Mouse (Mus musculus) Muller cell, postnatal 12 days (primary cell): ENCODE data around the gene Pbx3.

Experiments used
- DNase-seq: peaks from one replicate; pipeline ENCODE4 v3.0.0-alpha.2; 2015; ENCODE audit errors: inconsistent ontology term

Pbx3 gene

GRCm38 (mm10) chr2:34372305-34373301 is at the start of gene Pbx3:
Gene Pbx3 (minus strand): TSS chr2:34373142.
- peak; percentile 98 for DNase-seq

GRCm38 (mm10) chr2:34420256-34420655 is 47.3 kb upstream of the Pbx3 start:
- no peak for DNase-seq

- DNase-seq = peak; percentile 62
Measured at GRCm38 (mm10) chr2:34409741-34410340, 36.9 kb upstream of the Pbx3 start.

- no peak for DNase-seq
Measured at GRCm38 (mm10) chr2:34408341-34408740, 35.4 kb upstream of the Pbx3 start.

- DNase-seq = peak; percentile 11
Measured at GRCm38 (mm10) chr2:34407596-34407995, 34.7 kb upstream of the Pbx3 start.

GRCm38 (mm10) chr2:34406601-34407464 is 33.9 kb upstream of the Pbx3 start, which contains the start of gene Mapkap1:
Gene Mapkap1 (plus strand): TSS chr2:34406771.
- peak; percentile 97 for DNase-seq

- DNase-seq = no peak
Measured at GRCm38 (mm10) chr2:34399535-34399934, 26.6 kb upstream of the Pbx3 start.

GRCm38 (mm10) chr2:34378930-34379329 is 6.0 kb upstream of the Pbx3 start:
- DNase-seq = no peak

GRCm38 (mm10) chr2:34374349-34374748 is 1.4 kb upstream of the Pbx3 start:
- no peak for DNase-seq

- DNase-seq = no peak
Measured at GRCm38 (mm10) chr2:34373886-34374285, 944 bp upstream of the Pbx3 start.

GRCm38 (mm10) chr2:34371441-34372304 is 1.3 kb downstream of the Pbx3 start:
- DNase-seq = peak; percentile 68

- DNase-seq = peak; percentile 59
Measured at GRCm38 (mm10) chr2:34370725-34371440, 2.1 kb downstream of the Pbx3 start.

- no peak for DNase-seq
Measured at GRCm38 (mm10) chr2:34370349-34370724, 2.6 kb downstream of the Pbx3 start.

GRCm38 (mm10) chr2:34368396-34368795 is 4.5 kb downstream of the Pbx3 start:
- no peak for DNase-seq

GRCm38 (mm10) chr2:34367024-34367423 is 5.9 kb downstream of the Pbx3 start:
- DNase-seq = no peak

GRCm38 (mm10) chr2:34363678-34364077 is 9.3 kb downstream of the Pbx3 start:
- DNase-seq = no peak

- DNase-seq = no peak
Measured at GRCm38 (mm10) chr2:34355801-34356211, 17.1 kb downstream of the Pbx3 start.

GRCm38 (mm10) chr2:34352006-34352405 is 20.9 kb downstream of the Pbx3 start:
- no peak for DNase-seq

- no peak for DNase-seq
Measured at GRCm38 (mm10) chr2:34347096-34347495, 25.8 kb downstream of the Pbx3 start.

- DNase-seq = no peak
Measured at GRCm38 (mm10) chr2:34298664-34299063, 74.3 kb downstream of the Pbx3 start.
